Mouse (Mus musculus) frontal cortex, postnatal 25 days (tissue): ENCODE measurements around the gene Pik3ip1.
A peak's percentile ranks its signal among the peaks of the same experiment; 100 is the strongest.

ENCODE experiments used
- DNase-seq, 2 experiments: peaks; one replicate each; pipeline ENCODE4 v3.0.0; 2022; ENCODE audit warnings: low spot score in 2 of 2

Pik3ip1 gene

GRCm38 (mm10) chr11:3329891-3330451 is at the start of gene Pik3ip1:
Gene Pik3ip1, plus strand, starts transcription at chr11:3330401.
- DNase-seq = no peak

GRCm38 (mm10) chr11:3282887-3283286 is 47.3 kb upstream of the Pik3ip1 start:
- no peak for DNase-seq

GRCm38 (mm10) chr11:3283645-3284044 is 46.6 kb upstream of the Pik3ip1 start:
- no peak for DNase-seq

- DNase-seq = no peak
Observed at GRCm38 (mm10) chr11:3285940-3286339, 44.3 kb upstream of the Pik3ip1 start.

GRCm38 (mm10) chr11:3287131-3287530 is 43.1 kb upstream of the Pik3ip1 start:
- DNase-seq = no peak

- no peak for DNase-seq
Observed at GRCm38 (mm10) chr11:3287921-3288320, 42.3 kb upstream of the Pik3ip1 start.

GRCm38 (mm10) chr11:3288521-3289301 is 41.5 kb upstream of the Pik3ip1 start, which contains the start of gene Patz1:
Gene Patz1, plus strand, starts transcription at chr11:3288874.
- peak in 1 of 2 experiments; percentile 25 for DNase-seq

GRCm38 (mm10) chr11:3289302-3289802 is 40.8 kb upstream of the Pik3ip1 start:
- peak in 1 of 2 experiments; percentile 27 for DNase-seq

GRCm38 (mm10) chr11:3289803-3290639 is 40.2 kb upstream of the Pik3ip1 start:
- peak; percentile 76 to 80 for DNase-seq

GRCm38 (mm10) chr11:3290640-3291310 is 39.4 kb upstream of the Pik3ip1 start:
- peak; percentile 47 to 62 for DNase-seq

GRCm38 (mm10) chr11:3291311-3292061 is 38.7 kb upstream of the Pik3ip1 start:
- DNase-seq = no peak

- no peak for DNase-seq
Observed at GRCm38 (mm10) chr11:3292062-3292421, 38.2 kb upstream of the Pik3ip1 start.

GRCm38 (mm10) chr11:3292711-3293249 is 37.4 kb upstream of the Pik3ip1 start:
- no peak for DNase-seq

- no peak for DNase-seq
Observed at GRCm38 (mm10) chr11:3293361-3293760, 36.8 kb upstream of the Pik3ip1 start.

- no peak for DNase-seq
Observed at GRCm38 (mm10) chr11:3294641-3295040, 35.6 kb upstream of the Pik3ip1 start.

- no peak for DNase-seq
Observed at GRCm38 (mm10) chr11:3296056-3296455, 34.1 kb upstream of the Pik3ip1 start.

GRCm38 (mm10) chr11:3297871-3298812 is 32.1 kb upstream of the Pik3ip1 start:
- no peak for DNase-seq

GRCm38 (mm10) chr11:3298813-3299185 is 31.4 kb upstream of the Pik3ip1 start:
- no peak for DNase-seq

- DNase-seq = no peak
Observed at GRCm38 (mm10) chr11:3301075-3301474, 29.1 kb upstream of the Pik3ip1 start.

- no peak for DNase-seq
Observed at GRCm38 (mm10) chr11:3302385-3302784, 27.8 kb upstream of the Pik3ip1 start.
